Mouse (Mus musculus) layer of hippocampus, postnatal 25 days (tissue): ENCODE results near the gene Map6. TPM values are rescaled to one million over a fixed set of nuclear protein-coding genes. Genes with fewer than 3 reads are reported as not detected.

ENCODE experiments used
- DNase-seq, 2 experiments: peaks; one replicate each; pipeline ENCODE4 v3.0.0; 2022; ENCODE audit warnings: mixed read lengths in 2 of 2, low spot score in 1 of 2; ENCODE audit errors: extremely low spot score in 1 of 2
- total RNA-seq, 2 experiments: library from RNA; stranded (reverse); gene quantifications; 2 replicates each; pipeline ENCODE4 v1.2.3; 2021

Gene Map6
- total RNA-seq, 2 experiments from 2014 or later, result 102 to 107 TPM

GRCm38 (mm10) chr7:99383246-99383645, 116.0 kb downstream of the Map6 start:
- no peak for DNase-seq

- no peak for DNase-seq
Observed at GRCm38 (mm10) chr7:99384101-99384611, 116.9 kb downstream of the Map6 start.

GRCm38 (mm10) chr7:99386030-99386429, 118.8 kb downstream of the Map6 start:
- no peak for DNase-seq

Other genes starting within 250 kb of the Map6 start
- 10 to 100 TPM; 38.6 to 43.1 TPM for gene Uvrag, start 126.3 kb upstream of the Map6 start, total RNA-seq
- 100 to 1,000 TPM; 100 to 121 TPM for gene Dgat2, start 84.7 kb upstream of the Map6 start, total RNA-seq
- gene Mogat2, start 28.8 kb upstream of the Map6 start, total RNA-seq, result not detected
- gene Serpinh1, start 85.8 kb downstream of the Map6 start, total RNA-seq, result 10 to 100 TPM; 29.1 to 30.3 TPM
- 10 to 100 TPM; 20.3 to 26.2 TPM for gene Gdpd5, start 114.0 kb downstream of the Map6 start, total RNA-seq
- gene Klhl35, start 198.6 kb downstream of the Map6 start, total RNA-seq, result 1 to 10 TPM; 2.2 to 3.5 TPM
- 100 to 1,000 TPM; 250 to 278 TPM for gene Rps3, start 216.3 kb downstream of the Map6 start, total RNA-seq